Mouse (Mus musculus): Measurements from ENCODE around the gene Ly6g6d.

Gene Ly6g6d

DNA sequence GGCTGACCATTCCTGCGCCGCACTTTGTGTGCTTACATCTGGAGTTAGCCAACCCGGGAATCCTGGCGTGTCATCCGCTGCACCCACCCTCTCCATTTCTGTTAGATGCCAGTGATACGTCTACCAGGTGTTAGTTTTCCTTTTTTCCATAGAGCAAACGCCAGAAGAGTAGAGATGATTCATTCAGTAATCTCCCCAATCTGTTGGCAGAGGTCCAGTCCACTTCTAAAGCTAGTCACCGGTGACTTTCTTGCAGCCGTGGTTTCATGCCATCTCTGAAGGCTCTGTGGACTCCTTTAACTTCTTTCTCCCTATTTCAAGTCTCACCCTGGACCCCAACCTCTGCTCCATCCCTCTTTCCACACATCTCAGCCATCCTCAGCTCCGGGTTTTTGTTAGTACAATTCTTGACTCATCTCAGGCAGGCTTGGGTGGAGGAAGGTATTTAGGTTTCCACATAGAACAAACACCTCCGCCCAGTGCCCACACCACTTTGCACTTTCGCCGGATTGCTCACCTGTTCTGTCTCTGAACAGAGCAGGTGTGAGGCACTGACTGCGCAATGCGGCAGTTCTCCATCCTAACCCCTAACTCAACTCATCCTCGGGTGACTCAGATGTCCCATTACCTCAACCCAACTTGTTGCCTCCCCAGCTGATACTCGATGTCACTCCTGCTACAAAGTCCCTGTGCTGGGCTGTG, 9.5 kb downstream of the Ly6g6d start:
- no peak for DNase-seq (ENCODE audit: low read depth, low spot score)

DNA sequence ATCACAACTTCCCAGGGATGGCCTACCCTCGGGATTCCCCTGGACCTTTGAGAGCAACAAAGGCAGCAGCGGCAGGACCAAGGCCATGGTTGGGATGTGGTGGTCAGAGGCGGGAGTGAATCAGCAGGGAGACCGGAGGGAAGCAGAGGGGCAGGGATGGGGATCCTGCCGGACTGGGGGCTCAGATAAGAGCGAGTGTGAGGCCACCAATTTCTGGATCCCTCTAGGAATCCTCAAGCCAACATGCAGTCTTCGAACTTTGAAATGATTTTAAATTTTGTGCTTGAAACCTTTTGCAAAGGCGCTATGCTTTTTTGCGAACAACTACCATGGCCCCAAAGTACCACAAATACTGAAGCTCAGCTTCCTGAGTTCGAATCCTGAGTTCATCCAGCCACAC, 11.8 kb downstream of the Ly6g6d start, which contains the start of gene Mpig6b:
Gene Mpig6b (minus strand): TSS at position 101 of the 400 bp plus-strand sequence.
- DNase-seq (ENCODE audit: low read depth, low spot score) = no peak

DNA sequence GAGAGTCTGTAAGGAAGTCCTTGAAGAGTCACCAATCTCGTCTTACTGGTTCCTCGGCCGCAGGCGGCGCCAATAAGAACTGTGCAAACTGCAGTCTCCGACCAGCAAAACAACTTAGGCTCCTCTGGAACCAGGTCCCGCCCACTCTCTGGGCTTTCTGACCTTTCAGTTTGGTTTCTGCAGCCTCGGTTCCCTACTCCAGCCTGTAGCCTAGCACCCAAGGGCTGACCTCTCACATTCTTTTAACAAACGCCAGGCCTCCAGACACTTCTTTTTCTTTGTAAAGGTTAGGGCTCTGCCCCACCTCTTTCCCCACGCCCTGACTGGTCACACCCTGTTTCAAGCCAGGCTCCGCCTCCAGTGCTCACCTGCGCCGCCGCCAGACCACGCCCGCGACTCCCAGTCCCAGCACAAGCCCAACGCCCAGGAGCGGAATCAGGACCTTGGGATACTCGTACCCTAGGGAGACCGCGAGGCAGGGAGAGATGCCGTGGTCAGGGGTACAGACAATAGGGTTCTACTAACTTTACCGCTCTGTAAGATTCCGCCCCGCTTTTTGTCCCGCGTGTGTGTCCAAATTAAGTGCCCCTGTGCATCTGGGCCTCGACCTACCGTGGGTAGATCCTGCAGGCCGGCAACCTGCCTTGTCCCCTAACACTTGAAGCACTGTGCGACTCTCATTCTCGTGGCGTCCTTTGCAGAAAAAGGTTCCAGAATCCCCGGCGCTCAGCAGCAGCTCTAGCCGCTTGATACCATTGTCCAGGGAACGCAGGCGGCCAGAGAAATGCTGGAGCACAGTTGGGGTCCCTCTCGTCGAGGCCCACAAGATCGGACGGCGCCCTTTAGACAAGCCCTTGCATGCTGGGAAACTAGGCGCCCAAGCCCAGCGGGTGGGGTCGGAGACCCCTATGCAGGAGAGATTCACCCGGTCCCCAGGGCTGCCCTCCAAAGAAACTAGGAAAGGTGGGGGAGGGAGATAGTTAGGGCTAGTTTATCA, 12.6 kb downstream of the Ly6g6d start, which contains the start of gene Ly6g6c:
Gene Ly6g6c (plus strand): TSS at position 438 of the 997 bp plus-strand sequence.
- DNase-seq (ENCODE audit: low read depth, low spot score) = peak; percentile 54

DNA sequence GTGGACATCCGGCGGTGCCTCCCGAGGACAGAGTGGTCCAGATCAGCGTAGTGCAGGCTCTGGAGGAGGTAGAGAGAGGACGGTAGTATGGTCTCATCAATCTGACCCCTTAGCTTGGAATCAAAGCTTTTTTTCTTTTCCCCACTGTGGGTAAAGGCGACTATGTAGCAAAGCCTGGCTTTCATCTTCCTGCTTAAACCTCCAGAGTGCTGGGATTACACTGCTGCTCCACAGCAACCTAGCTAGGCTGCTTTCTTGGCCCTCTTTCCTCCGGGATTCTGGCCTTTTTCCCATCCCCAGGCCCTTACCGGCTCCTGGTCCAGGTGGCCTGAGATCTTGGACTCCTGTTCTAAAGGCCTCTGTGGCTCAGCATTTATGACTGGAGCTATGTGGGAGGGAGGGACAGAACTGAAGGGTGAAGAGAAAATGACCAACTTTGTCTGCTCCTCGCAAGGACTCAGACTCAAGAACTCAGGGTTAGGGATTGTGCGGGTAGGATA, 13.4 kb downstream of the Ly6g6d start:
- no peak for DNase-seq (ENCODE audit: low read depth, low spot score)

DNA sequence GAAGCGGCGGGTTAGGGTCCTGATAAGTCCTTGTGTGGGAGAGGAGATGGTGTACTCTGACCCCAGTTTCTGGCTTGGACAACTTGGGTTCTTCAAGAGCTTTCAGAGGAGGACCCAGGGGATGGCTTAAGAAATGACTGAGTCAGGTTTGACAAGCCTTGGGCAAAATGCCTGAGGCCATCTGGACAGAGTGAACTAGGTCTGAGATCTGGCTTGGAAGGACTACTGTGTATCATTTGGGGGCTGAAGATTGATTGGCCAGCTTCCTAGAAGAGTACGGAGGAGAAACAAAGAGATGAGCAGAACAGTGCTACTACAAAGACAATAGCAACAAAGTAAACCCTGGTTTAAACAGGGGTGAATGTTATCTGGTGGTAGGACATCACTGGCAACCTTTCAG, 14.4 kb downstream of the Ly6g6d start:
- DNase-seq (ENCODE audit: low read depth, low spot score) = no peak

DNA sequence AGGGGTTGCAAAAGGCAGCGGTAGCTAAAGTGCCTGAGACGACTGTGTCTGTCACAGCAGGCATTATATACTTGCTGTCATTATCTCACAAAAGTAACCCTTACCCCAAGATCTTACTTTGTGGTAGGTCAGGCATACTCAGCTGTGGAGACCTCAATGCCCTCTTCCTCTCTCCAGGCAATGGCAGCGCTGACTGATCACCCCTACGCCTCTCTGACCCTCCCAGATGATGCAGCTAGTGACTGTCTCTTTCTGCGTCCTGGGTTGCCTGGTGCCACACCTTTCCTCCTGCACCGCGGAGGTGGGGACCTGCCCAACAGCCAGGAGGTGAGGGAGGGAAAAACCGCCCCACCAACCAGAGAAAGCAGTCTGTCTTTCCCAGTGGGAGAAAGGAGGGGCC, 16.6 kb downstream of the Ly6g6d start:
- no peak for DNase-seq (ENCODE audit: low read depth, low spot score)

DNA sequence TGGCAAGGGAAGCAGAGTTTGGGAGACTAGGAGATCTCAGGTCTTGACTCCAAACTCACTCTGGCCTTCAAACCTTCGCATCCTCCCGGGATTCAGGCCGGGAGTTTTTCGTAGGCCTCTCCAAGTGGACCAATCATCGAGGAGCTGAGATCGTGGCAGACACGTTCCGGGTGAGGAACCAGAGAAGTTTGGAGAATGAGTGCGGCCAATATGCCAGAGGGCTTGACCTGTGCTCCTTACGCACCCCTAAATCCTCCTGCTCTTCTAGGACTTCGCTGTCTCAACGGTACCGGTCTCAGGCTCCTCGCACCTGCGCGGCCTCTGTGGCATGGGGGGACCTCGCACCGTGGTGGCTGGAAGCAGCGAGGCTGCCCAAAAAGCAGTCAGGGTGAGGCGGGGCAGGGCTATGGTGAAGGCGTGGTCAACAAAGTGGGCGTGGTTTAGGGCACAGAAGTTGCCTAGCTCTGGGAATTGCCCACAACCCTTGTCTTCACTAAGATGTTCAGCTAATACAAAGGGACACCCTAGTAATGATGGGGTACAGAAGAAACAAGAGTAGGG, 17.0 kb downstream of the Ly6g6d start:
- no peak for DNase-seq (ENCODE audit: low read depth, low spot score)

DNA sequence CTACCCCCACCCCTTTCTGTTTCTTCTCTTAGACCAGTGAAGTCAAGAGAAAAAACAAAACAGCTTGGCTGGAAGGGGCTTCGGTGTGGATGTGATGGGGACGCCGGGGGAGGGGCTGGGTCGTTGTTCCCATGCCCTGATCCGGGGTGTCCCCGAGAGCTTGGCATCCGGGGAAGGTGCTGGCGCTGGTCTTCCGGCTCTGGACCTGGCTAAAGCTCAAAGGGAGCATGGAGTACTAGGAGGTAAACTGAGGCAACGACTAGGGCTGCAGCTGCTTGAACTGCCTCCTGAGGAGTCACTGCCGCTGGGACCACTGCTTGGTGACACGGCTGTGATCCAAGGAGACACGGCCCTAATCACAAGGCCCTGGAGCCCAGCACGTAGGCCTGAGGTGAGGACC, 17.8 kb downstream of the Ly6g6d start:
- DNase-seq (ENCODE audit: low read depth, low spot score) = no peak

DNA sequence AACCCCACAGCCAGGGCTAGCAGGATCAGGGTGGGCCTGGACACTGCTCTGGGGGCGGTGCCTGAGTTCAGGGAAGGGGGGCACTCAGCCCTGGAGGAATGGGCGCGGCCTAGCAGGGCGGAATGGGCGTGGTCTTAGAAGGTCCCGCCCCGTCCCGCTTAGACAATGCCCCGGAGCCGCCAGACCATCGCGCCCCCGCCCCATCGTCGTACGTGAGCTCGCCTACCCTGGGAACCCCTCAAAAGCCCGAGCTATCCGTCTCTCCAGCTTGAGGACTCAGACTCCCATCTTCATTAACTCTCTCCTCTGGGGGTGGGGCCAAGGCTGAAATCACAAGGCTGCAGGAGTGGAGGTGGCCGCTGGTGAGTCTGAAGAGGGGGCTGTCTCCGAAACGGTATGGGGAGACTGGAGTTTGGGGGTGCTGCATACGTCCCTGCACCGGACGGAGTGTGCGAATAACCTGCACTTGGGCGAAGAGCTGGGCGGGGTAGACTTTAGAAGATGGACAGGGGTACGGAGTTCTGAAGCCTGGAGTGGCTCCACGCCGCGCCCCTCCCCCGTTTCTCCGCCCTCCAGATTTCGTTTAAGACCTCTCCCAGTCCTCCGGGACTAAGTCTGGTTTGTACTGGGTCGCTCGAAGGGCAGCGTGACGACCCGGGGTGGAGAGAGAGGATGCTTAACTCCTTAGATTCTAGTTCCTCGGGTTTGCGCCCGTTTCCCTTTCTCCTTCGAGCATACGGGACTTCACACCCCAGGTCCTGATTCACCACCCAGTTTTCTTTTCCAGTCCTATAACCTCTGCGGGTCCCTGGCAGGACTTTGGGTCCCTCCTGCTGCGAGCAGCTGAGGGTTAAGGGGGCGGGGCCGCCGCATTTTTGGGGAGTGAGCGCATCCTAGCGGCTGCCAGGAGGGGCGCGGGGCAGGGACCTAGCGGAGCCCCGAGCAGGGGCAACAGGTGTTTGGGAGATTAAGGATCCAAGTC, 18.7 kb downstream of the Ly6g6d start, which contains the start of gene Ddah2:
Gene Ddah2 (plus strand): TSS at position 125 of the 982 bp plus-strand sequence.
- DNase-seq (ENCODE audit: low read depth, low spot score) = peak; percentile 91

DNA sequence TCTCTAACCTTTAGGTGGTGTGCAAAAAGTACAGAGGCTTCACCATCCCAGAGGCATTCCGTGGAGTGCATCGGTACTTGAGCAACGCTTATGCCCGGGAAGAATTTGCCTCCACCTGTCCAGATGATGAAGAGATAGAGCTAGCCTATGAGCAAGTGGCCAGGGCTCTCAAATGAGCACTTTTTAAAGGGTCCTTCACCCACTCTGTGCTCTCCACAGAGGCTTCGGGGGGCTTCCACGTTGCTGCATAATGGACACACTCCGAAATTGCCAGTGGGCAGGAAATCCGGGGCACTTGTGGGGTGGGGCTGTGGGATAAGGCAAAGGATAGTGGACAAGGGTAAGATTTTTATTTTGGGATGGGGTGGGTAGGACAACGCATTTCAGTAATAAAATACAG, 19.5 kb downstream of the Ly6g6d start:
- DNase-seq (ENCODE audit: low read depth, low spot score) = no peak

DNA sequence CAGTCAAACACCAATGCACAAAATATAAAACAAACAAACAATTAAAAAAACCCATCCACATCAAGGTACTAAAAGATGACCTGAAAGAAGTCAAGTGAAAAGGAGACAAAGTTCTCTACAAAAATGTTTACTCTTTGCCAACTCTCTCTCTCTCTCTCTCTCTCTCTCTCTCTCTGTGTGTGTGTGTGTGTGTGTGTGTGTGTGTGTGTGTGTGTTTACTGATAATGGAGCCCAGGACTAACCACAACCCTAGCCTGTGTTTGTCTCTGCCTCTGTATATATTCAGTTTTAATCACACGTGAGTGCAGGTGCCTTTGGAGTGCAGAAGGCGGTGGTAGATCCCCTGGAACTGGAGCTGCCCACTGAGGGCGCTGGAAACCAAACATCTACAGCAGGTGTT, 20.8 kb downstream of the Ly6g6d start:
- DNase-seq (ENCODE audit: low read depth, low spot score) = no peak

DNA sequence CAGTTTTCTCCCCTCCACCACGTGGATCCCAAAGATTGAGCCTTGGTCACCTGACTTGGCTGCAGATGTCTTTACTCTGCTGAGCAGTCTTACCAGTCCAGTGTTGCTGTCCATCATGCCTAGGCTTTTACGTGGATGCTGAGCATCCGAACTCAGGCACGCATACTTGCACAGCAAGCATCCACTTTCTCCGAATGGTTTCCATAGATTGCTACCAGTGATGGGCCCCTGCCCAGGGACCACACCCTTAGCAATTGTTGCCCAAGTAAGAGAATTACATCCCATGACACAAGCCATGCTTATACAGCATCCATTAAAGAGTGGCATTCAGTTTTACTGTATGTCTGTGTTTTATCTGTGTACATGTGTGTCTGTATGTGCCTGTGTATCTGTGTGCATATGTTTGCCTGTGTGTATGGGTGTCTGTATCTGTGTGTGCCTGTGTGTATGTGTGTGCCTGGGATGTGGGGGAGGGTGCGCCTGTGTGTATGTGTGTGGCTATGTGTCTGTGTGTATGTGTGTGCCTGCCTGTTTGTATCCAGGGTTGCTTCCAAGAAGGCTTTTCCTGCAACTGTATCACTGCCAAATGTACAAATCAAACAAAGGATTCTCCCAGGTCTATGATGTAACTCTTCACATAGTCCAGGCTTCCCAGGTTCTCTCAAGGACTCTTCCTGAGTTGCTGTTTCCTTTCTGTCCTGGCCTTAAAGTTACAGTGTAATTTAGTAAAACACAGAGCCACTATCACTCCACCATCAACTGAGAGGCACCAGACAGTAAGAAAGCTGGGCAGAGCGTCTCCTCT, 22.0 kb downstream of the Ly6g6d start:
- no peak for DNase-seq (ENCODE audit: low read depth, low spot score)

DNA sequence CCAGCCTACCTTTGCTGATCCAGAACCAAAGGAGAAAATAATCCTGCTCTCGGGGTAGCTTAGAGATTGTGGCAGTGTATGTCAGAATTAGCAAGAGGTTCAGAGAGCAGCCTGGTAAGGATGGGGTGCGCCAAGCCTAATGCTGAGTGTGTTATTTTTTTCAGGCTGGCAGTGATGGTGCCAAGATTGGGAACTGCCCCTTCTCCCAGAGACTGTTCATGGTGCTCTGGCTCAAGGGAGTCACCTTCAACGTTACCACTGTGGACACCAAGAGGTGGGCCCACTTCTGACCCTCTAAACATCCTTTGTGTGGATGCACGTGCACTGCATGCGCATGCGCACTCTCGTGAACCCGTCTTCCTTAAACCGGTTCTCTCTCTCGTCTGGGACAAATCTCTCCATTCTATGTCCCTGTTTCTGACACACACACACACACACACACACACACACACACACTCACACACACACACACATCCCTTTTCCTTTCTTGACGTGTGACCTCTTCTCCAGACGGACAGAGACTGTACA, 25.5 kb downstream of the Ly6g6d start:
- DNase-seq (ENCODE audit: low read depth, low spot score) = no peak

DNA sequence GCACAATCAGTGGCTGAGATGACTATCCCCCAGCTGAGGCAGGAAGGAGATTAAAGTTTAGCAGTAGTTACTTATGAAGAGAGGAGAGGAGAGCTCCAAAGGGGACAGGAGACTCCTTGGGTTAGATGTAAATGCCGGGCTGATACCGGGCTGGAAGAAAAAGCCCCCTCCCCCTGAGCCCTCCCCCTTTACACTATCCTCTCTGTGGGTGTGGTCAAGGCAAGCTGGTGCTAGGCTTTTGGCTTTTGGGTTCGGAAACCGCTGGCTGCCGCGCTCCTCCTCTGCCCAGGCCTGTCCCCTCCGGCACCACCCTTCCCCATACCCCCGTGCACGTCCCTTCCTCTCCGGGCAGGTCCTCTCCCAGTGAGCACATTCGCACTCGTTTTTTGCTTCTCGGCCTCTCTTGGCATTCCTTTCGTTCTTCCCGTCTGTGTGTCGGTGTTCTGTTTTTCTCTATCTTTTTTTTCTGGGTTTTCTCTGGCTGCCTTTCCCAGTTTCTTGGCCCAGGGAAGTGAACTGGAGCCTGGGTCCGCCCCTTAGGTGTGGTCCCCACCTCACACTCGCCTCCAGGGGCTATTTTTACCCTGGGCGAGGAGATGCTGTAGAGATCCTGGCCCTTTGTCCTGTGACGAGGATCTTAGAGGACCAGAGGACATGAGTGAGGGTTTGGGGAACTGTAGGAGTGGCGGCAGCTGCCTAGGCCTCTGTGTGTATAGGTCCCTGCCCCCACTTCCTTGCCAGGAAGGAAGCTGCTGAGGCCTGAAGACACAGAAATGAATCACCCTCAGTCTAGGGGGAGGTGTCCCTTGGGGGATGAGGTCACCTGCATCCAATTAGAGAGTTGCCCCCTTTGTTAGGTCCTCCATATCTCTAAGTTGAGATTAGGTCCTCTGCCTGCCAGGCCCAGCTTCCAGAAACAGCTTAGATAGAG, 26.4 kb downstream of the Ly6g6d start:
- peak; percentile 37 for DNase-seq (ENCODE audit: low read depth, low spot score)

DNA sequence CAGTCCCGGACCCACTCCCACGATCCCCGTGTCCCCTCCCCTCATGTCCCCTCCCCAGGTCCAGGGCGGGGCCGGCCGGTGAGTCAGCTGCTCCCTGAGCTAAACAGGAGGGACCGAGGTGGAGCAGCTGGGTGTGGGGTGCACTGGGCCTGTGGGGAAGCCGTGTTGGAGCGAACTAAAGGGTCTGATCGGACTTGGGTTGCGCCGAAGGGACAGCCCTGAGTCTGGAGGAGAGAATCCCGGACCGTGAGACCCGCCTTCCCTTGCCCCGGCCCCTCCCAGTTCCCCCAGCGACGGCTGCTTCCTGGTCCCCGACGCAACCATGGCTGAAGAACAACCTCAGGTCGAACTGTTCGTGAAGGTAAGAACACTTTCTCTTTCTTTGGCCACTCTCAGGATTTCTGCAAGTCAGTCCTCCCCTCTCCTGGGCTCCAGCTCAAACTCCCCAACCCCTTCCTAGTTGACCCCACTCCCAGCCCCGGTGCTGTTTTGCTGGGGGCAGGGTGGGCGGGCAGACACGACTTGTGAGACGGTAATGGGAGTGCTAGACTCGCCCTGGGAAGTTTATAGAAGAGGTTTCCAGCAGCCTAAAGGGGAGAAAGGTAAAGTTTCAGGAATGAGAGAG, 27.6 kb downstream of the Ly6g6d start:
- DNase-seq (ENCODE audit: low read depth, low spot score) = peak; percentile 46

DNA sequence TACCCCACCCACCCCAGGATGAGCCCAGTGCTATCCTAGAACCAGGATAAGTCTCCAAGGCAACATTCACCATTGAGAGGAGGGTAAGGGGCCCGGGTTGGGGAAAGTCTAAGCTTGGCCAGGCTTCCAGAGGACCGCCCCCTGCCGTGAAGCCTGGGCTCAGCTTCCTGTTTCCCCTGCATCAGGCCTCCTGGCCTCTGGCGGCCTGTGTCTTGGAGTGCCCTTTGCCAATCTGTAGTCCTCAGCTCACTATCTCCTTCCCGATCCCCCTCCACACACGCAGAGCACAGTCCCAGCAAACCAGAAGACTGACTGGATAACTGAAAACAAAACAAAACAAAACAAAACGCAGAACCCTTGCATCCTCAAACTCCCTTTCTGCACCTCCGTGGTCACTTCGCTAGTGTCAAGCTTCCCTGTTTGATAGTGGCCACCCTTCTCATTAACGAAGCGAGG, 28.3 kb downstream of the Ly6g6d start, which contains the start of gene Clic1:
Gene Clic1 (plus strand): TSS at position 406 of the 456 bp plus-strand sequence.
- DNase-seq (ENCODE audit: low read depth, low spot score) = peak; percentile 69

DNA sequence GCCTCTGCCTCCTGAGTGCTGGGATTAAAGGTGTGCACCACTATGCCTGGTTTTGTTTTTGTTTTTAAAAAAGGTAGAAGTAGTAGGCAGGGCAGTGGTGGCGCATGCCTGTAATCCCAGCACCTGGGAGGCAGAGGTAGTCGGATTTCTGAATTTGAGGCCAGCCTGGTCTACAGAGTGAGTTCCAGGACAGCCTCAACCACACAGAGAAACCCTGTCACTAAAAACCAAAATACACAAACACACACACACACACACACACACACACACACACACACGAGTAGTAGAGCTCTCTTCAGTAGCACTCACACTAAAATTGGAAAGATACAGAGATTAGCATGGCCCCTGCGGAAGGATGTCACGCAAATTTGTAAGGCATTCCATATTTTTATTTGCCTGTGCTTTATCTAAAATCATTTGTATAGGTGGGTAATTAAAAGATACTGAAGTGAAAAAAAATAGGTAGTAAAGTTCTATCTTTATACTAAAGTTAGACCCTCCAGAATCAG, 28.9 kb downstream of the Ly6g6d start:
- no peak for DNase-seq (ENCODE audit: low read depth, low spot score)
